ENCODE assay signal across 27 mouse cellular contexts in the genomic region with DNA sequence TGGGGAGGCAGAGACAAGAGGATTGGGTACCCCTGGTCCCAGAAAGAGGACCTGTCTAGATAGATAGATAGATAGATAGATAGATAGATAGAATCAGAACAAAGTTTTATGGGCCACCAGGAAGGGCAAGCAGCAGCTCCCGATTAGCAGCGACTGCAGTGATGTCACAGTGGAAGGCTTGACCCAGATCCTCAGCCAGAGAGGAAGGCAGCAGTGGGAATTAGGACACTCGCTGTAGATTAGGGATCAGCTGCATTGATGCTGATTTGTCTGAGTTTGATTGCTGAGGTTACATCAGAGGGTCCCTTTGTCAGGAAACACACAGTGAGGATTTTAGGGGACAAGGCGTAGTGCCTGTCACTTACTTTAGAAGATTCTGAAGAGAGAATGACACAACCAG.
"Had no signal": no experiment of that assay in that cellular context is flagged by ENCODE, and none has a peak within 500 bp of the region (broad histone marks: within the 10 kb centered on the region; RNA-seq: fewer than 3 reads in every experiment).

No protein-coding gene starts in this region.

- H3K36me3 ChIP-seq: limb, embryonic 12.5 days; limb, embryonic 13.5 days; lung, embryonic 15.5 days; midbrain, embryonic 15.5 days had no signal

- H3K27ac ChIP-seq: left cerebral cortex, adult 2 months; limb, embryonic 12.5 days; limb, embryonic 13.5 days; limb, embryonic 15.5 days; liver, embryonic 12.5 days; liver, embryonic 13.5 days; liver, embryonic 14.5 days; liver, embryonic 15.5 days; lung, embryonic 15.5 days; macrophage; midbrain, embryonic 10.5 days; midbrain, embryonic 12.5 days; midbrain, embryonic 13.5 days; midbrain, embryonic 15.5 days had no signal

- H3K4me3 ChIP-seq: left cerebral cortex, adult 2 months; limb, embryonic 12.5 days; limb, embryonic 13.5 days; limb, embryonic 15.5 days; liver, embryonic 12.5 days; liver, embryonic 13.5 days; liver, embryonic 15.5 days; lung, embryonic 15.5 days; megakaryocyte, embryonic 14.5 days; midbrain, embryonic 10.5 days; midbrain, embryonic 12.5 days; midbrain, embryonic 13.5 days; midbrain, embryonic 15.5 days; myocyte had no signal

- DNase-seq: left cerebral cortex, postnatal 4 days; liver; liver, embryonic 13.5 days; liver, postnatal 0 days; lung, adult 18-20 months; lung, adult 2 months; lung, embryonic 14.5 days; lung, postnatal 10 days; lung, postnatal 14 days; lung, postnatal 36 days; lung, postnatal 4 days; midbrain, embryonic 14.5 days had no signal

- H3K27me3 ChIP-seq: limb, embryonic 12.5 days; limb, embryonic 13.5 days; limb, embryonic 15.5 days; liver, embryonic 12.5 days; liver, embryonic 13.5 days; liver, embryonic 15.5 days; lung, embryonic 15.5 days; megakaryocyte, embryonic 14.5 days; midbrain, embryonic 12.5 days; midbrain, embryonic 13.5 days; midbrain, embryonic 15.5 days had no signal

- H3K9me3 ChIP-seq: limb, embryonic 12.5 days; limb, embryonic 13.5 days; limb, embryonic 15.5 days; liver, embryonic 12.5 days; liver, embryonic 13.5 days; liver, embryonic 15.5 days; lung, embryonic 15.5 days; midbrain, embryonic 12.5 days; midbrain, embryonic 13.5 days; midbrain, embryonic 15.5 days had no signal

- H3K4me1 ChIP-seq: midbrain, embryonic 12.5 days; midbrain, embryonic 15.5 days had no signal
